Mouse (Mus musculus) liver, embryonic 11.5 days (tissue): ENCODE results near the gene Rfx4. TPM values are rescaled to one million over a fixed set of nuclear protein-coding genes. Genes with fewer than 3 reads are reported as not detected.

ENCODE experiments used
- ATAC-seq: fragments of 200-750 bp; cut with Nextera tagmentation; replicated peaks from 2 replicates; pipeline ENCODE4 v1.8.0; 2017; ENCODE audit warnings: moderate number of reproducible peaks, mild to moderate bottlenecking, moderate TSS enrichment, moderate library complexity; ENCODE audit not compliant: low FRiP score
- DNase-seq: peaks from one replicate; pipeline ENCODE4 v3.0.0-alpha.2; 2017; ENCODE audit warnings: low spot score
- H3K27ac ChIP-seq: fragments of 300-500 bp; sonication (generic); 2 replicates; pipeline ENCODE4 v1.5.1; 2014; ENCODE audit warnings: mild to moderate bottlenecking, low read depth, low read length, control low read depth
- H3K27me3 ChIP-seq: fragments of 300-500 bp; sonication (generic); replicated peaks from 2 replicates; pipeline ENCODE4 v1.6.1; 2014; ENCODE audit warnings: low read length, mixed read lengths; ENCODE audit not compliant: control insufficient read depth, insufficient read depth
- H3K36me3 ChIP-seq: fragments of 300-500 bp; sonication (generic); 2 replicates; pipeline ENCODE4 v1.6.1; 2014; ENCODE audit warnings: mild to moderate bottlenecking, low read length, moderate library complexity, mixed read lengths; ENCODE audit not compliant: control insufficient read depth, insufficient read depth
- H3K4me1 ChIP-seq: fragments of 300-500 bp; sonication (generic); replicated peaks from 2 replicates; pipeline ENCODE4 v1.6.1; 2014; ENCODE audit warnings: low read length, mixed read lengths; ENCODE audit not compliant: control insufficient read depth, insufficient read depth
- H3K4me2 ChIP-seq: fragments of 300-500 bp; sonication (generic); 2 replicates; pipeline ENCODE4 v1.6.1; 2014; ENCODE audit warnings: mild to moderate bottlenecking, control low read depth, moderate library complexity
- H3K4me3 ChIP-seq: fragments of 300-500 bp; sonication (generic); 2 replicates; pipeline ENCODE4 v1.5.1; 2014; ENCODE audit warnings: low read depth, low read length, control low read depth
- H3K9ac ChIP-seq: fragments of 300-500 bp; sonication (generic); 2 replicates; pipeline ENCODE4 v1.6.1; 2014; ENCODE audit warnings: low read depth, low read length, control low read depth
- H3K9me3 ChIP-seq: fragments of 300-500 bp; sonication (generic); 2 replicates; pipeline ENCODE4 v1.6.1; 2016; ENCODE audit warnings: low read length, inconsistent platforms, mixed read lengths; ENCODE audit not compliant: control insufficient read depth
- WGBS: fragments of 180-500 bp; shearing (Covaris S2); extraction: QIAGEN DNeasy Blood & Tissue Kit; methylation state at CpG from one replicate; pipeline ENCODE4 v1.1.7; 2014; 5-methylcytosine and 5-hydroxymethylcytosine counted together
- polyA plus RNA-seq: library from polyadenylated mRNA; unstranded; fragments of >200 nt; fragmentation: Nextera tagmentation; extraction: Ambion mirVana; gene quantifications from 2 replicates; pipeline ENCODE4 v1.2.1, GENCODE M21; 2014

The Rfx4 gene
- polyA plus RNA-seq, 1 experiment from 2014 or later = not detected

GRCm38 (mm10) chr10:84954236-84954635, 198.4 kb downstream of the Rfx4 start:
- Histone ChIP-seq H3K36me3 (0 out of 2 replicates have a peak, but pooled peaks cover 2% of the 10 kb centered on the region), H3K4me2 (no peak overlapping the region), H3K9ac (no peak overlapping the region), H3K4me1 (peaks cover 5% of the 10 kb centered on the region; the same call in 1 of the 2 replicates), H3K27me3 (no peaks in the 10 kb centered on the region), H3K27ac (no peak overlapping the region), H3K4me3 (no peak overlapping the region), H3K9me3 (no peaks in the 10 kb centered on the region)
- WGBS = 89% methylated on average over 10 of the region's 10 CpGs
- no peak for ATAC-seq
- no peak for DNase-seq

Other genes with a start within 250 kb of the Rfx4 start
- 39.4 and 41.5 TPM in 2 replicates for gene Ckap4, start 222.0 kb upstream of the Rfx4 start, polyA plus RNA-seq
- 4.7 and 5.7 TPM in 2 replicates for gene Tcp11l2, start 179.4 kb upstream of the Rfx4 start, polyA plus RNA-seq
- gene Polr3b, start 133.8 kb upstream of the Rfx4 start, polyA plus RNA-seq = 15.8 and 16.5 TPM in 2 replicates
- 9.7 and 11.8 TPM in 2 replicates for gene Ric8b, start 161.6 kb downstream of the Rfx4 start, polyA plus RNA-seq